Mouse (Mus musculus) midbrain, postnatal 0 days (tissue): ENCODE results near the gene Capn15. TPM values are rescaled to one million over a fixed set of nuclear protein-coding genes. Genes with fewer than 3 reads are reported as not detected.

Experiments
- ATAC-seq: fragments of 200-750 bp; cut with Nextera tagmentation; 2 replicates; pipeline ENCODE4 v1.8.0; 2017; ENCODE audit warnings: moderate number of reproducible peaks, mild to moderate bottlenecking, moderate TSS enrichment, moderate library complexity; ENCODE audit not compliant: low FRiP score
- DNase-seq: peaks from one replicate; pipeline ENCODE4 v3.0.0-alpha.2; 2015; ENCODE audit warnings: low spot score
- H3K27ac ChIP-seq: fragments of 300-500 bp; sonication (generic); 2 replicates; pipeline ENCODE4 v1.5.1; 2014; ENCODE audit warnings: low read depth, mild to moderate bottlenecking, low read length, mixed read lengths
- H3K27me3 ChIP-seq: fragments of 300-500 bp; sonication (generic); 2 replicates; pipeline ENCODE4 v1.6.1; 2014; ENCODE audit warnings: low read length, control low read depth, mixed read lengths; ENCODE audit not compliant: insufficient read depth
- H3K36me3 ChIP-seq: fragments of 300-500 bp; sonication (generic); 2 replicates; pipeline ENCODE4 v1.6.1; 2014; ENCODE audit warnings: low read length, control low read depth, mixed read lengths; ENCODE audit not compliant: insufficient read depth
- H3K4me1 ChIP-seq: fragments of 300-500 bp; sonication (generic); 2 replicates; pipeline ENCODE4 v1.6.1; 2014; ENCODE audit warnings: mild to moderate bottlenecking, control low read depth, antibody characterized with exemption, low read length, mixed read lengths; ENCODE audit not compliant: insufficient read depth
- H3K4me2 ChIP-seq: fragments of 300-500 bp; sonication (generic); 2 replicates; pipeline ENCODE4 v1.6.1; 2014; ENCODE audit warnings: low read depth, mild to moderate bottlenecking, low read length, mixed read lengths; ENCODE audit not compliant: poor library complexity, severe bottlenecking
- H3K4me3 ChIP-seq: fragments of 300-500 bp; sonication (generic); 2 replicates; pipeline ENCODE4 v1.5.1; 2014; ENCODE audit warnings: low read depth, mild to moderate bottlenecking, low read length, moderate library complexity
- H3K9ac ChIP-seq: fragments of 300-500 bp; sonication (generic); replicated peaks from 2 replicates; pipeline ENCODE4 v1.6.1; 2014; ENCODE audit warnings: mild to moderate bottlenecking, low read length, moderate library complexity, mixed read lengths; ENCODE audit not compliant: poor library complexity, severe bottlenecking
- H3K9me3 ChIP-seq: fragments of 300-500 bp; sonication (generic); 2 replicates; pipeline ENCODE4 v1.6.1; 2016; ENCODE audit warnings: low read length, control low read depth
- CTCF ChIP-seq: IDR thresholded peaks from 2 replicates; pipeline ENCODE4 v1.5.1; 2016; ENCODE audit warnings: antibody characterized with exemption, mild to moderate bottlenecking
- WGBS: fragments of 180-500 bp; shearing (Covaris S2); extraction: QIAGEN DNeasy Blood & Tissue Kit; methylation state at CpG from one replicate; pipeline ENCODE4 v1.1.7; 2014; 5-methylcytosine and 5-hydroxymethylcytosine counted together
- polyA plus RNA-seq: library from polyadenylated mRNA; unstranded; fragments of >200 nt; fragmentation: Nextera tagmentation; extraction: Ambion mirVana; gene quantifications from 2 replicates; pipeline ENCODE4 v1.2.1, GENCODE M21; 2015
- total RNA-seq: library from RNA; depleted of rRNA; stranded (reverse); fragments of >200 nt; gene quantifications from 2 replicates; pipeline ENCODE4 v1.2.3, GENCODE M21; 2014

Capn15 gene
- total and polyA plus RNA-seq, 2 experiments from 2014 or later: 20.1 to 29.7 TPM

DNA sequence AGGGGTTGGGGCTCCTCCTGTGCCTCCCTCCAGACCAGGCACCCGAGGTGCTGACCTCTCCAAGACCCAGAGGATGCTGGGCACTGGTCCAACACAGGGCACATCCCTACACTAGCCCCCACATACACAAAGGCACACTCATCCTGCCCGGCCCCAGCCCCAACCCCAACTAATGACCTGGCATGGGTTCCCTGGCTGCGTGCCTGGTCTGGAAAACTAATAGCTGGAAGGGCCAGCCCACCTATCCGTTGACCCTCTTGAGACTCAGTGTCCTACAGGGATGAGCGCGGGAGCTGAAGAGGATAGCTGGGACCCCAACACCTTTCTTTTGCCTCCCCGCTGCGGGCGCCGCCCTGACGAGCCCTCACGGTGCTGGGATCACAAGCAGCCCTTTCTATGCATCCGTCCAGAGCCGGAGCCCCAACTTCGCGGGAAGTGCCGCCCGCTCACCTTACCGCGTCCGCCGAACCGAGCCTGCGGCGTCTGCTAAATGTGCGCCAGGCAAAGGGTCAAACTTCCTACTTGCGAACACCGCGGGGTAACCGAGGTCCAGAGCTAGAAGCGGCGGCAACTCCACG lies 34.3 kb downstream of the Capn15 start:
- Histone ChIP-seq H3K27me3 (peaks cover 37% of the 10 kb centered on the region), H3K27ac (no peak overlapping the region), H3K4me3 (peak overlapping the region; percentile 36), H3K36me3 (no peaks in the 10 kb centered on the region), H3K4me1 (no peaks in the 10 kb centered on the region), H3K9ac (no peak overlapping the region), H3K9me3 (no peaks in the 10 kb centered on the region), H3K4me2 (peak overlapping the region; percentile 57)
- ATAC-seq: 0 out of 2 replicates have a peak, but pooled peaks have one; percentile 25
- no peak for DNase-seq
- WGBS: under 1% methylated on average over 33 of the region's 33 CpGs
- no peak for TF ChIP-seq CTCF

DNA sequence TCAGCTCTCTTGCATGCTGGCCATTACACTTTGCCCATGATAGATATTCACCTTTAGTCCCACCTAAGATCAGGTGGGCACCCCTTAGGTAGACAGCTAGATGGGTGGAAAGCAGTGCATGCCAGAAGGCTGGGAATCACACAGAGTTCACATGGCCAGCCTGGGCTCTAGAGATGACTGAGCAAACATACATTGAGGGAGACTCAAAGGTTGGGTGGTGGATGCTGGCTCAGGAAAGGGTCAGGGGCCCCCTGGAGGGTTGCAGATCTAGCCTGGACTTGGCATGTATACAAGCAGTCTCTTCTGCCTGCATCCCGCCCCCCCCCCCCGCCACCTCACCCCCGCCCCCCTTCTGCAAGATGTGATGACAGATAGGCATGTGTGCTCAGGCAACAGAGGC lies 34.9 kb downstream of the Capn15 start:
- Histone ChIP-seq H3K9ac (no peak overlapping the region), H3K9me3 (no peaks in the 10 kb centered on the region), H3K4me3 (no peak overlapping the region), H3K4me2 (no peak overlapping the region), H3K36me3 (no peaks in the 10 kb centered on the region), H3K4me1 (no peaks in the 10 kb centered on the region), H3K27ac (no peak overlapping the region), H3K27me3 (peaks cover 37% of the 10 kb centered on the region)
- DNase-seq (no peak), ATAC-seq (no peak)
- WGBS: no CpG with 5 or more reads among the region's 3 CpGs
- no peak for TF ChIP-seq CTCF

DNA sequence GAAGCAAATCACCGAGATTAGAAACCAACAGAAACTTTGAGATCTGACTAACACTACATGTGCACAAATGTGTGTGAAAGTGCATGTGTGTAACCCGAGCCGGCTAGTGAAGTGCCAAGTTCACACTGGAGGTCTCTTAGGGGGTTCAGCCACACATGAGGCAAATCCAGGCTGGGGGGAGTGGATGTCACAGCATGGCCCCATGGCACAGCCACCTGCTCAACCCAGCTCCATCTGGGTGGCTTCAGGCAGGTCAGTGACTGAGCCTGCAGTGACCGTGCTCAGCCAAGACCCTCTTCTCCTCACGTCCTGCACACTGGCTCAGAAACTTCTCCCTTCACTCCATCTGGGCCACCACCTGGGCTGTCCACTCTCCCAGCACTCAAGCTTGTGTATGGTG lies 35.6 kb downstream of the Capn15 start:
- no peak overlapping the region for H3K4me2 ChIP-seq
- H3K4me1 ChIP-seq: no peaks in the 10 kb centered on the region
- H3K9me3 ChIP-seq: no peaks in the 10 kb centered on the region
- no peak overlapping the region for H3K27ac ChIP-seq
- DNase-seq (no peak), ATAC-seq (no peak)
- no peaks in the 10 kb centered on the region for H3K36me3 ChIP-seq
- no peak for TF ChIP-seq CTCF
- H3K4me3 ChIP-seq: no peak overlapping the region
- H3K9ac ChIP-seq: no peak overlapping the region
- H3K27me3 ChIP-seq: peaks cover 37% of the 10 kb centered on the region
- 73% methylated on average over 5 of the region's 5 CpGs for WGBS

GRCm38 (mm10) chr17:25948051-25948450 lies 37.5 kb downstream of the Capn15 start:
- Histone ChIP-seq H3K9me3 (no peaks in the 10 kb centered on the region), H3K4me1 (no peaks in the 10 kb centered on the region), H3K27ac (no peak overlapping the region), H3K9ac (no peak overlapping the region), H3K27me3 (peaks cover 31% of the 10 kb centered on the region), H3K36me3 (no peaks in the 10 kb centered on the region), H3K4me2 (no peak overlapping the region), H3K4me3 (no peak overlapping the region)
- 77% methylated on average over 8 of the region's 8 CpGs for WGBS
- no peak for TF ChIP-seq CTCF
- DNase-seq (no peak), ATAC-seq (no peak)

DNA sequence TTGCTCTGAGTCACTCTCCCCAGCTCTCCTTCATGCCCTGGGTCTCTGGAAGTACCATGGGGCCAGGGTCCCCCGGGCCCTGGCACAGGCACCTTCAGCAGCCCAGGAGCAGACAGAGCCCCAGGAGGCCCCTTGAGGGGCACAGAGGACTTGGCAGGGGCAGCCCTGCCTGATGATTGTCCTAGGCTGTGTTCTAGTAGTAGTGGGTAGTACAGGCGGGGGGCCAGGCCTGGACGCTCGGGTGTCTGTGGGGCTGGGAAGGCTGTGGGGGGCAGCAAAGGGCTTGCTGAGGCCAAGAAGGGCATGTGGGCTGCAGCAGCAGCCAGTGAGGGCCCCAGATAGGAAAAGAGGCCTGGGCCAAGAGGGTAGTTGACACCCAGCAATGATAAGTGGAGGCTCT lies 38.0 kb downstream of the Capn15 start:
- TF ChIP-seq CTCF: no peak
- 81% methylated on average over 4 of the region's 4 CpGs for WGBS
- no peaks in the 10 kb centered on the region for H3K4me1 ChIP-seq
- H3K9ac ChIP-seq: no peak overlapping the region
- ATAC-seq (no peak), DNase-seq (no peak)
- no peaks in the 10 kb centered on the region for H3K36me3 ChIP-seq
- no peaks in the 10 kb centered on the region for H3K9me3 ChIP-seq
- H3K4me3 ChIP-seq: no peak overlapping the region
- no peak overlapping the region for H3K4me2 ChIP-seq
- H3K27me3 ChIP-seq: peaks cover 26% of the 10 kb centered on the region
- no peak overlapping the region for H3K27ac ChIP-seq

DNA sequence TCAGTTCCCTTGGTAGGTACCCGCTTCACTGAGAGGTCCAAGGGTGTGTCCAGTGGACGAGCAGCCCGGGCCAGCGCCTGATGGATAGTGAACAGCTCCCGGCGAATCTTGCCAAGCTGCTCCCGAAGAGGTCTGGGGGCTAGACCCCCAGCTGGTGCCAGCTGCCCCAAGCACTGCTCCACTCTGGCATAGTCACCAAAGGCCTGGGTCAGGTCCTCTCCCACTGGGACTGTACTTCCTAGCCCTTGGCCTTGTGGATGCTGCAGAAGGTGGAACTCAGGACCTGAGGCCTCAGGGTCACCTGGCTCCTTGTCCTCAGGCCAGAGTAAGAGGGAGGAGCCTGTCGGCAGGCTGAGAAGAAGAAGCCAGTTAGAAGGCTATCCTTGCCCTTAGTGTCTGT lies 38.7 kb downstream of the Capn15 start:
- no peak for DNase-seq
- no peaks in the 10 kb centered on the region for H3K9me3 ChIP-seq
- H3K27me3 ChIP-seq: peaks cover 20% of the 10 kb centered on the region
- H3K4me3 ChIP-seq: no peak overlapping the region
- H3K9ac ChIP-seq: no peak overlapping the region
- no peaks in the 10 kb centered on the region for H3K4me1 ChIP-seq
- 89% methylated on average over 8 of the region's 8 CpGs for WGBS
- TF ChIP-seq CTCF: no peak
- H3K36me3 ChIP-seq: no peaks in the 10 kb centered on the region
- no peak overlapping the region for H3K4me2 ChIP-seq
- ATAC-seq: no peak
- no peak overlapping the region for H3K27ac ChIP-seq
